Mouse (Mus musculus) urinary bladder, postnatal 10 days (tissue): ENCODE measurements around the gene Slc39a11.

ENCODE experiments used
- DNase-seq: peaks from one replicate; pipeline ENCODE4 v3.0.0; 2022; ENCODE audit warnings: low spot score

Slc39a11 gene

DNA sequence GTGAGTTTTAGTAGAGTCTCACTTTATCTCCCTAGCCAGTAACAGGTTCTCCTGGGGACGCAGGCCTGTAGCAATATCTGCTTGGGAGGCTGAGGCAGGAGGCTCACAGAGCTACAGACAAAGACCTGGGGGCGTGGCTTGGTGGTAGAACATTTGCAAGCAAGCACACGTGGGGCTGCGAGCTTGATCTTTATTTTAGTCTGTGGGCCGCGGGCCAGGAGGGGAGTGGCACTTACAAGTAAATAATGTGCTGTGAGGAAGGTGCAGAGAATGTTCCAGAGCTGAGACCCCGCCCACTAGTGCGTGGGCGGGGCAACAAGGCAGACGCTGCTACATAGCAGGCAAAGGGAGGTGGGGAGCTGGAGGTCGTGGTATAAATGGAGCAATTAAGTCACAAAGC, 250.3 kb downstream of the Slc39a11 start:
- DNase-seq: no peak

DNA sequence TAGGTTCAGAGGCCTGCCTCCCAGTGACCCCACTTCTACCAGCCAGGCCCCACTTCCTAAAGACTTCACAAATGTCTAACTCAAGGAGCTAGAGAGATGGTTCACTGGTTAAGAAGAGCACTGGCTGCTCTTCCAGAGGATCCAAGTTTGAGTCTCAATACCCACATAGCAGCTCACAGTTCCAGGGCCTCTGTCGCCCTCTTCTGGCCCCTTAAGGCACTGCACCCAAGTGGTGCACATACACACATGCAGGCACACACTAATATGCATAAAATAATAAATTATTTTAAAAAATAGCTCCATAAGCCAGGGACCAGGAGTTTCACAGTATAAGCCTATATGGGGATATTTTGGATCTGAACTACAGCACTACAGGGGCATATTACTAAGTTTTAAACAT, 252.5 kb downstream of the Slc39a11 start:
- DNase-seq: no peak

DNA sequence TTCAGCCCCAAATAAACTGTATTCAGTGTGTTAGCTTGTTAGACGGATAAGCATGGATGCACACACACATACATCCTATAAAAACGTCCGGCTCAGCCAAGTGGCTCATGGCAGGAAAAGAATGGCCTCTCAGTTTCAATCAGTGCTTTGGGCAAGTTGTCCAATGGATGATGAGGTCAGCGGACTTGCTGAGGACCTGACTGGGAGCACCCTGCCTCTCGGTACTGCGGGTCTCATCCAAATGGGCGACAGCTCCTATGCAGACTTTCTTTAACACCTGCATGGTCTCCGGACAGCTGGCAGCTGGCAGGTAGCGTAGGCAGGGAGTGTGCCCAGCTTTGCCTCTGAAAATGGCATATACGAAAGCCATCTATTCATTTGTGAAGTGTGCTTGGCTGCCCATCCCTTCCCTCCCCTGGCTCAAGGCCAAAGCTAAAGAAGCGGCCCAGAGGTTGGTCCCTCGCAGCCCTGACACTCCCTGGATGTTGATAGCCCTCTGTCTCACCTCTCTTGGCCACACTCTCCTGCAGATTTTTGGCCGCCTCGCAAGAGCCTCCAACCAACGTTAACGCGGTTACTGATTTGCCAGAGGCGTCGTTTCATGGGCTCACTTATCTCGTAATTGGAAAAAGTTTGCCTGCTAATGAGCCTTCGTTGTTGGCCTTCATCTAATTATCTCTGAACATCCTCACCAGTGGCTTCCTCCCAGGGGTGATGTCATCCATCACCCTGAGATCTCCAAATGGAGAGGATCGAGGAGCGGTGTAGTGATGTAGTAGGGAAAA, 256.3 kb downstream of the Slc39a11 start:
- DNase-seq: no peak

DNA sequence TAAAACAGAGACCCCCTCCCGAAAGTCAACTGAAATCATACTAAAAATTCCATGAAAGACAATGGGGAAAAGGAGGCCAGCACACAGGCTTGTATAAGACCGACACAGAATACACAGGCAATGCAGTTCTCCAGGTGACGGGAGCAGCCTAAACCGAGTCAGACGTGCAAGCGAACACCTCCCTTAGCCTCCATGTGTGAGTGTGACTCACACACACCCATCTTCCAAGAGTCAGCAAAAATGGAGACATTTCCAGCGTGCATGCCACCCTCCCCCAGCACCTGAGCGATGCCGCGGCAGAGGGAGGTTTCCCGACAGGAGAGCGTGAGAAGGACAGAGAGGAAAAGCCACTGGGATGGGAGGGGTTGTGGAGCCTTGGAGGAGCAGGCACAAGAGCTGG, 258.2 kb downstream of the Slc39a11 start:
- DNase-seq: no peak

DNA sequence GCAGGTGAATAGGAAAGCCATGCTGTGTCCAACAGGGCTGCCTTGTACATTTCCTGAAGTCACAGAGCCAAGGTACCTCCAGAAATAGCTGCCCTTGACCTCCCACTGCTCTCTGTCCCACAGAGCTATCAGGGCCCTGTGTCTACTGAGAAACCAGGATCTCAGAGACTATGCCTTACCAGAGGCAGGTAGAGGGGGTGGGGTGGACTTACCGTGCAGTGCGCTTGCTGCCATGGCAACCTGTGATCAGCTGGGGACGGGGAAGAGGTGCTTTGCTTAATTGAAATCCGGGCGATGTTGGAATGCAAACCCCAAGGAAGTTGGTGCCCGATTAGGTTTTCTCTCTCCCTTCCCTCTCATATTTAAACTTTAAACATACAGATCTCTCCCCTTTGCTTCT, 260.2 kb downstream of the Slc39a11 start:
- no peak for DNase-seq

DNA sequence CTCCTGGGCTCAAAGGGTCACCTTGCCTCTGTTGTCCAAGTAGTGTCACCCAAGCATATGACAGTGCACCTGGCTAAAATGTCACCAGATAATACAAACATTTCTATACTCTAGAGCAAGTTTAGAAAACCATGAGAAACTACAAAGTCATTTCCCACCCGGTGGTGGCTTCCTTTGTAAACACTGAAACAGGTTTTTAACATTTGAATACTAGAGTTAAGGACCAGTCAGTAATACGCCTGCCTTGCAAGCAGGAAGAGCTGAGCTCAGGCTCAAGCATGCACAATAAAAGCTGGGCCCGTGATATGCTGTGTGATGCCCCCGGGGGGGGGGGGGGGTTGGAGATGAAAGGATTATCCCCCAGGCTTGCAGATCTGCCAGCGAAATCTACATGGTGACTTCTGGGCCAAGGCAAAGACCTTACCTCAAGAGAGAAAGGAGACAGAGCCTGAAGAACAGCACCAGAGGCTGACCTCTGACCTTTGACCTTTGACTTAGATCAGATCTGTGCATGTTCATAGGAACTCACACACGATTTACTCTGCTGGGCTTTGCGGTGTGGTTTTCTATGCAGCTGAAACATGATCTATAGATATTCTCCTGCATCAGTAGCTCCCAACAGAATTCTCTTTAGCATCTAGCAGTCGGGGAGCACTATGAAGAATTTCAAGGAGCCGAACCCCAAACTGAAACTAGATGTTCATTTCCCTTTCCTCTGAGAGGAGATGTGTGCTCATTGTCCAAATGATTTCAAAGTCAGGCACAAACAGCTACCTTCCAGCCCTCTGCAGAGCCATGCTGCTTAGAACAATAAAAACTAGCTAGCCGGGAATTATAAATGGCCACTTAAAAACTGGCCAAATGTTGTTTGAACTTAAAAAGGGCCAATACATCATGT, 267.0 kb downstream of the Slc39a11 start:
- no peak for DNase-seq

DNA sequence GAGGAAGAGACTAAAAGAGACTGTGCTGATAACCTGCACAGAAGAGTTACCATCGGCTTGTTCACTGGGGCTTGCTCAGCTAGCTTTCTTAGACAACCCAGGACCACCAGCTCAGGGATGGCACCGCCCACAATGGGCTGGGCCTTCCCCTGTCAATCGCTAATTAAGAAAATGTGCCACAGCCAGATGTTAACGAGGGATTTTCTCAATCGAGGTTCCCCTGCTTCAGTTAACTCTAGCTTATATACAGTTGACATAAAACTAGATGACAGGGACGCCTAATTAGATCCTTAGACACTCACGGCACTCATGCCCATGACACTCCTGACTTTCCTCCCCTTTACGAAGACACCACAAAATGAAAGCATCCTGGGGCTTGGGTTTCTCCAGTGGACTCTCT, 268.3 kb downstream of the Slc39a11 start:
- no peak for DNase-seq

DNA sequence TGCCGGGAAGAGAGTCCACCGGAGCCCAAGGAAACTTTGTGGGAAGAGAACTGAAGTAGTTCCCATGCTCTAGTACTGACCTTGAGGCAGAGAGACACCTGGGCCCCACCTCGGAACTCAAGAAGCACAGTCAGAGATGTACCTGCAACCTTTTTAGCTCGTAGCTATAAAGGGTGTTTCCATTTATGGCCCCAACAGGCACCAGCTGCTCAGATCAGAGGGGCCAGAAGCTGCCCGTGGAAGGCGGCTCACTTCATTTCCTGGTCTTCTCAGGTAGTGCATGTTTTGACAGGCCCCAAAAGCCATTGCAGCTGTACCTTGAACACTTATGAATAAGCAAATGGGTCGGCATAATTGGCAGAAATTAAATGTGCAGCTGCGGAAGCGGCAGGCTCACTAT, 271.0 kb downstream of the Slc39a11 start:
- no peak for DNase-seq

DNA sequence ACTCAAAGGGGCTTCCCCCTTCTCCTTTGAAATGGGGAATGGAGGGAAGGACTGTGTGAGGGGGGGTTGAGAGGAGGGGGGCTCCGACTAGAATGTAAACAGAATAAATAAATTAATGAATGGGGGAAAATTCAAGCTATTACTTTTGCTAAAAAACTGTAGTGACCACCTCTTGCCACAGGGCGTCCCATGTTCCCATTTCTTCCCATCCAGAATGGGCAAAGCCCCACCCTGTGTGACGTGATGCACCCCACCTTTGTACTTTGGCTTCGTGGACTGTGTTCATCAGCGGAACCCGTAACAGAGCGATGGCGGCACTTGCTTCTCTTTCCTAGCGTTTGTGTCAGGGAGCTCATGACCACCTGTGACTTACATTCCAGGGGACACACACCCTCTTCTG, 273.8 kb downstream of the Slc39a11 start:
- DNase-seq: no peak

DNA sequence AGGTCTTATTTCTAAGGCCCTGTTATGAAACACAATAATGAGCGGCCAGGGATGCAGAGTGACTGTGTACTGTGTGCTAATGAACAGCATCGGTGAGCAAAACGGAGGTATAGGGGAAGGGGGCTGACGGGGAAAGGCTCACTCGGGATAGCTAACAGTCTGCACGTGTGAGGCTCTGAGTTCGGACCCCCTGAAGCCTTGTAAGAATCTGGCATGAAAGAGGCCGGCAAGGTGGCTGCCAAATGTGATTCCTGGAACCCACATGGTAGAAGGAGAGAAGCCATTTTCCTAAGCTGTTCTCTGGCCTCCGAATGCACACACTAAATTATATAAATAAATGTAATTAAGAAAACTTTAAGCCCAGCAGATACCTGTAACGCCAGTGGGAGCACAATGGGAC, 276.0 kb downstream of the Slc39a11 start:
- no peak for DNase-seq

DNA sequence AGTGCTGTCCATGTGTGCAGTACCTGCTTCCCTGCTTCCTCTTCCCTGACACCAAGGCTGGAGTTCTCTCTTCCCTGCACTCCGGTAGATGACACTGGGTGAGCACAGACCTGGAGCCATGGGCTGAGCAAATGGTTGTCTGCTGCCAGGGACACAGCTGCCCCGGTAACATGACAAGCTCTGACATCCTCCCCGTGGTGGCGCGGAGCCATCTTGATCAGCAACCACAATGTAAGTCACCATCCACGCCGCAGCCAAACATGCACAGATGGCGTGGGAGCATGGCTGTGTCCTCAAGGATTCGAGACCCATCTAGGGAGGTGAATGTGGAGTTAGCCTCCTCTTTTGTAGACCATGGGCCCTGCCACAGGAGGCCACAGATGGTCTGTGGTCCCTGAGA, 276.5 kb downstream of the Slc39a11 start:
- DNase-seq: no peak

DNA sequence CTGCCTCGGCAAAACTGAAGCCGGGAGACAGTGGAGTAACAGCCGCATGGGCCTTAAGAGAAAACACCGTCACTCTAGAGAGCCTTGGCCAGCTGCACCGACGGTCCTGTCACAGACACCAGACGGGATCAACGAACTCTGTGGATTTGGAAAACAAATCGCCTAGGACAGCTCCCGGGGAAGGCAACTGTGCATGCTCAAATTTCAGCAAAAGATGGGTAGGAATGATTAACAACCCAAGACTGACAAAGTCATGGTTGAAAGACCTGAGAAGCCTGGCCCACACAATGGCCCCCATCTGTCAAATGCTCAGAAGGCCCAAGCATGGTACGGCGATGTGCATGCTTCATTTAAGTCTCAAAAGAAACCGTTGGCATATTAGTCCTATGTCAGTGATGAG, 281.8 kb downstream of the Slc39a11 start:
- no peak for DNase-seq

DNA sequence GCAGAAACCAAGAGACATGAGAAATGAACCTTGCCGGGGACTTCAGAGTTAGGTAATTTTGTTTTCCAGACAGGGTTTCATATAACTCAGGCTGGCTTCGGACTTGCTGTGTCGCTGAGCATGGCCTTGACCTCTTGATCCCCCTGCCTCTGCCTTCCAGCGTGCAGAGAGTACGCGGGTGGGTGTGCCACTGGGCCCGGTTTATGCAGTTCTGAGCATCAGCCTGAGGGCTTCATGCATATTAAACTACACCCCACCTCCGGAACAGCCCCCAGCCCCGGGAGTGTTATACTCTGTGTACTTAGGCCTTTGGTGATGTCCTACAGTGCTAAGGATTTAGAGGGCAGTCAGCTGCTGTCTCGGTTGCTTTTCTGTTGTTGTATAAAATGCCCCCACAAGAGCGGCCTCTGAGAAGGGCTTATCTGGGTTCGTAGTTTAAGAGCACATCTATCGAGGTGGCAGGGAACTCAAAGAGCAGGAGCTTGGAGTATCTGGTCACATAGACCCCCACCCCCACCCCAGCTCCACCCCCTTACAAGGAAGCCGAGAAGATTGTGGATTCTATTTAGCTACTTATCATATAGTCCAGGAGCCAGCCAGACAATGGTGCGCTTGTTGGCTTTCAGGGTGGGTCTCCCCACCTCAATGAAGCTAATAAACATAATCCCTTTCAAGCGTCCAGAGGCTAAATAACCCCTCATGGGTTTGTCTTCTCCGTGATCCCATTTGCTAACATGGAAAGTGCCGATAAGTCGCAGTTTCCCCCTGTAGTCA, 283.4 kb downstream of the Slc39a11 start:
- DNase-seq: no peak

DNA sequence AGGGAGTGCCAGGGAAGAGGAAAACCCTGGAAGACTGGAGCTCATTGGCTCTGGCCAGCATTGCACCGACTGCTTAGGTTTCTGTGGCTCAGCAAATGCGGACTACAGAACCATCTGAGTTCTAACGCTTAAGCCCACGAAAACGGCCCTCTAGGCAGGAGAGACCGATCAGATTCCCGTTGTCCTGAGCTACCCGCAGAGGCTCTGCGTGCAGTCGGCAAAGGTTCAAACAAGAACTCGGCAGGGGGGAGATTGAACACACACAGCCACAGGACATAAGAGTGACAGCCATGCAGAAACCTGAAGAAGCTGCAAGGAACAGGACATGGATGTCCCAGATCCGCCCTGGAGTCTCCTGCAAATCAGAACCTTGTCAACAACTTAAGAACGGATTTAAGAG, 286.1 kb downstream of the Slc39a11 start:
- no peak for DNase-seq

DNA sequence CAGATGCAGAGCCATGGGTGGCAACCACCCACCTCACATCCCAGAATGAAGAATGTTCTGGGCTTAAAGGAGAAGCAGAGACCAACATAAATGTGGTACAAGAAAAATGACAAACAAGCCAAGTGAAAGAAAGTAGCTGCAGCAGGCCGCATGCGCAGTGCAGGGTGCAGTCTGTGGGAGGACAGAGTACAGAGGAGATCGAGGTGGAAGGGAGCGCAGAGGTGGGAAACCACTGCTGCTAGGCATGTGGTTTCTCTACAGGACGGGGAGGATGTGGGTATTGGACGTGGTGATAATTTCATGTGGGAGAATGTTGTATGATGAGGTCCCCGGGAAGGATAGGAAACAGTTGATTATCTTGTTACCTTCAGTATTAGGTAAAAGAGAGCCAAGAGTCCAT, 287.3 kb downstream of the Slc39a11 start:
- DNase-seq: no peak

DNA sequence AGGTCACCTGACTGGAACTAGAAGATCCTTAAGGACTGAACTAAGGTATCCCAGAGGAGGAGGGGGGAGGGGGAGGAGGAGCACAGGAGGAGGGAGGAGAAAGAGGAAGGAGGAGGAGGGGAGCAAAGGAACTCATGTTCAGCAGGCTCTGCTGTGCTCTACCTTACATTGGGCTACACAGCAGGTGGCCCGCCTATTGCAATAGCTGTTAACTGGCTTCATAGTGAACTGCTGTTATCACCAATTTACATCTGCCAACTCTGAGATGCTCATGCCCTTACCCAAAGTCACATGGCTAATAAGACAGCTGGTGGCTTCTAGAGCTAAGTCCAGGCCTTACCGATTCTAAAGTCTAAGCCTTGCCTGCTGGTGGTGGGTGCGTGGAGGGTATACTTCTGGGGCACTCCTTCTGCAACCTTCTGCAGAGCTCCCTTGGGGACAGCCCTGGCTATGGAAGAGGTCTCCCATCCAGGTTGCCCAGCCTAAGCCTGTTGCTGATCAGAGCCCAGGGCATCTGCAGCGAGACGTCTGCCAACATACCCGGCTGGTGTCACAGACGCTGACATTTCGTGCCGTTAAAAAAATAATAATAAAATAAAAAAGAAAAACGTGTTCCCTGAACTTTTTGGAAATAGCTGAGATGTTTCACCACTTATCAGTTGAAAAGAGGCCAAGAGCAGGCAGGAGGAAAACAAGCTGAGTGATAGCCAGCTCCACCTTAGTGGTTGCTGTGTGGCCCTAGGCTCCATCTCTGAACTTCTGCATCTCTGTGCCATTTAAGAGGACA, 289.6 kb downstream of the Slc39a11 start:
- DNase-seq: no peak

DNA sequence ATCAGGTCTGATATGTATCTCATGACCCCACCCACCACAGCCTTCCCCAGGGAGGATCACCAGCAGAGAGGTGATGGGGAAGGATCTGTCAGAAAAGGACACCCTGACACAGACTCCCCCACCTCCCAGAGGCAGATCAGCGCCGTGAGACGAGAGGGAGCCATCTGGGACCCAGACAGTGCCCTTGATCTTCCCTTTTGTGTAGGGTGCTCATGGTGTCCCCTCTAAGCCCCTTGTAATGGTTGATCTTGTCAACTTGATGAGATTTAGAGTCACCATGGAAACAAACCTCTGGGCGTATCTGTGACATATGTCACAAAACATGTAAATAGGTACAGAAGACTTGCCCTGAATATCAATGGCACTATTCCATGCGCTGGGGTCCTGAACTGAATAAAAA, 293.9 kb downstream of the Slc39a11 start:
- DNase-seq: no peak

DNA sequence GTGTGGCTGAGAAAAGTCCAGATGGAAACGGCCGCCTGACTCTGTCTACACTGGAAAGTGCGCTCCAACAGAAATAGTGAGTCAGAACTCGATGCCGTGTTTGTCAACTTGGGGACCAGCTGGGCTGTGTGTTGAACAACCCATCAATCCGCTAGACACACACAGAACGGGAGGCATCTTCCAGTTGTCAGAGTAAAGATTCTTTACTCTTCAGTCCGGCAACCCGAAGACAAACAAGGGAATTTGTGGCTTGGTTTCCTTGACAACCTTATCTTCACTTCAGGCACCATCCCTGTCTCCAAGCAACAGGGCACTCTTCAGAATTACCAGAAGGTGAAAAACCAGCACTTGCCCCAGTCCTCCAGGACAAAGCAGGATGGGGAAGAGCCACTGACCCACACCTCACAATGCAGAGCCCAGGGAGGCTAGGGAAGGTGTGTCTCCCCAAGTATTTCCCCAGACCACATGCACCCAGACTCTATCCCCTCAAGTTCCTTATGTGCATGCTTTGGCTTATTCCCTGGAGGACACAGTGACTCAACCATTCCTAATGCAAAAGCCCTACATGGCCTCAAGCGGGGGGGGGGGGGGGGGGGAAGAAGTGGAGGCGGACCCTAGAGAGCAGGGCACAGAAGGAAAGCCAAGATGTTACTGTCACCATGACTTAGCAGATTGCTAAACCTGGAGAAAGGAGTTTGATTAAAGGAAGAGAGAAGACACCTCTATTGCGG, 297.6 kb downstream of the Slc39a11 start:
- no peak for DNase-seq

DNA sequence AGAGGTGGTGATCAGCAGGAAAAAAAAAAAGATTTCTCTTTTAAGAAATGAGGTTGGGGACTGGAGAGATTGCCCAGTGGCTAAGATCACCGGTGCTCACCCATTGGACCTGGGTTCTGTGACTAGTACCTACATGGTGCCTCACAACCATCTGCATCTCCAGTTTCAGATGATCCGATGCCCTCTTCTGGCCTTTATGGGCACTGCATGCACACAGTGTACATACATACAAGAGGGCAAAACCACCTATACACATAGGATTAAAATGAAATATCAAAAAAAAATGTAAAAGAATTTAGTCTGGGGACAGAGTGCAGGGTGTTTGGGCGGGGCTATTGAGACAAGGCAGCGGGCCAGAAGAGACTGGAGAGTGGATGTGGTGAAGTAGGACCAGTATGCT, 299.3 kb downstream of the Slc39a11 start:
- DNase-seq: no peak

DNA sequence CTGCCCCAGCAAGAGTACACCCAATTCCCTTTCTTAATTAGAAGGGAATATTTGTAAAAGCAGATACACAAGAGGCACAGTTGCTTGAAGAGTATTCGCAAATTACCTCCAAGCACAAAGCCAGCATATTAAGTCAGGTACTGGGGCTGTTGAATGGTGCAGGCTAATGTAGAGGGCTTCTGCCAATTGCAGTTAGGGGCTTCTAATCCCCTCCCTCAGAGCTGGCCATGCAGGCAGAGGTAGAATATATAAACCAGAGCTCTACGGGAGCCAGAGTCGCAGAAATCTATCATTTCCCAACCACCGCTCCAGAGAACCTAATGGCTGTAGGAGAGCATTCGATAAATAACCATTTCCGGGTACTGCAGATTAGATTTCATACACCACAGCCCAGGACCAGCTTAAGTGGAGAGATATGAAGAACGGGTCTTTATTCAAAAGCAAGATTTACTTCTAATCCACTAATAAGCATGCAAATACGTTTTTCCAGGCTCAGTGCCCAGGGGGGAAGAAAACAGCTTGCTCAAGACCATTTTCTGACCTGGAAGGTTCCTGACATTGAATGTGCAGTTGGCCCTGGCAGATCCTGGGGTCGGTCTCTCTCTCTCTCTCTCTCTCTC, 302.9 kb downstream of the Slc39a11 start:
- DNase-seq: no peak

DNA sequence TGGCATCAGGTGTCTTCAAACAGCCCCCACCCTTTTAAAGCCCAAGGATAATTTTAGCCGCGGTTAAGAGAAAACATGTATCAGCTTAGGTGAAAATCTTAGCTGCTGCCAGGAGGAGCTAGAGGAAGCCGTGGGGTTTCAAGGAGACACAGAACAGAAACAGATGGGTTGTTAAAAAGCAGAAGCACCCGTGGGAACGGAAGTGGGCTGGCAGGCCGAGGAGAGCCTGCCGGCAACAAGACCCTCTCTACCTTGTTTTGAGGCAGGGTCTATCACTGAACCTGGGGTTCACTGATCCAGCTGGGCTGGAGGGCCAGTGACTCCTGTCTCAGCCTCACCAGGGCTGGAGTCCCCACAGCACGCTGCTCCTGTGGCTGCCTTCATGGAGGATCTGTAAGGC, 310.1 kb downstream of the Slc39a11 start:
- DNase-seq: no peak
